Mouse (Mus musculus) CH12.LX (cell line): Measurements from ENCODE around the gene Jun.

Experiments
- CTCF ChIP-seq, 2 experiments: IDR thresholded peaks in 1 of 2; conservative IDR thresholded peaks in 1 of 2; 2 replicates each; pipeline ENCODE4 v1.5.1; 2011 to 2012; ENCODE audit warnings: low read depth in 2 of 2, low read length in 2 of 2, improper control_type of control experiment in 1 of 2, inconsistent platforms in 1 of 2, mild to moderate bottlenecking in 1 of 2, moderate library complexity in 1 of 2
- MYC ChIP-seq: IDR thresholded peaks from 2 replicates; pipeline ENCODE4 v1.6.1; 2011; ENCODE audit warnings: low read depth, mild to moderate bottlenecking, improper control_type of control experiment, low read length
- POLR2A ChIP-seq: IDR thresholded peaks from 2 replicates; pipeline ENCODE4 v1.6.1; 2011; ENCODE audit warnings: low read depth, mild to moderate bottlenecking, improper control_type of control experiment, low read length

DNA sequence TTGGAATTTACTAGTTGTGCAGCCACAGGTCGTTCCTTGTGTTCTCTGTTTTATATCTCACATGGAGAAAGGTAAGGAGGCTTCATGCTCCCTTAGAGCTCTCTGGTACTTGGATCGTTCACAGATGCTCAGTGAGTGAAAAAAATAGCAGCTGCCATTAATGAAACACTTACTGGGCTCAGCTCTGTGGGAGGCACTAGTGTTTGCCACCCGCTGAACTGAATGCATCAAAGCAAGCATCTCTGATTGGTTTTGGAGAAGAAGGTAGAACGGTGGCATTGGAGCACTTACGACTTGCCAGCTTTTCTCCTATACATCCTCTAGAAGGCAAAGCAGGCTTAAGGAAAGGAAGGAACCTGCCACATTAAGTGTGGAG lies 46.7 kb upstream of the Jun start:
- TF ChIP-seq CTCF (conservative IDR thresholded peaks at IDR 0.05 in 1 of 2, IDR thresholded peaks at IDR 0.05 in 1 of 2; ENCODE audit: low read depth in 2 of 2, low read length in 2 of 2), result no peak
- no peak for TF ChIP-seq POLR2A
- no peak for TF ChIP-seq MYC
